Mouse (Mus musculus): ENCODE measurements around the gene Angpt4. TPM values are rescaled to one million over a fixed set of nuclear protein-coding genes. Genes with fewer than 3 reads are reported as not detected.

Gene Angpt4
- total and polyA plus RNA-seq, 3 experiments = 0.04 TPM; not detected in 2

DNA sequence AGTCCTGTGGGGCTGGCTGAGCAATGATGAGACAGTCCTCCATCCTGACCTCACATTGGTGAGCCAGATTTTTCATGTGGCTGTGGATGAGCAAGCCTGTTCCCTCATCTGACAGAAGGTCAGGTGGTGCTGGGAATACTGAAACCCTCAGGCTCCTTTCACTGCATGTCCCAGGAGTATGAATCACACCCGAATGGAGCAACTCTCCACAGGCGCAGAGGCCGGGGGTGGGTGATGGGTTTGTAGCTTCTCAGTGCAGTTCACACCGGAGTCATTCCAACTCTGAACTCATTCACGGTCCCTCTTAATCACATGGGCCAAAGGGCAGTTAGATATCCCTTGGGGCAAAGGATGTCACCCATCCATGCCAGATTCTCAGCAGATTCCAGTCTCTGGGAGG, 3.1 kb downstream of the Angpt4 start:
- dilution Hi-C loops (cut with MboI; ENCODE audit: extremely low pct_ligation_motif_present, extremely low pct_unique_long_range_greater_than_20kb, low sequenced_read_pairs) = no loop called here
- no peak for DNase-seq (ENCODE audit: extremely low read depth)
- no peak overlapping the region for H3K27ac ChIP-seq (ENCODE audit: insufficient read depth, low read depth)

DNA sequence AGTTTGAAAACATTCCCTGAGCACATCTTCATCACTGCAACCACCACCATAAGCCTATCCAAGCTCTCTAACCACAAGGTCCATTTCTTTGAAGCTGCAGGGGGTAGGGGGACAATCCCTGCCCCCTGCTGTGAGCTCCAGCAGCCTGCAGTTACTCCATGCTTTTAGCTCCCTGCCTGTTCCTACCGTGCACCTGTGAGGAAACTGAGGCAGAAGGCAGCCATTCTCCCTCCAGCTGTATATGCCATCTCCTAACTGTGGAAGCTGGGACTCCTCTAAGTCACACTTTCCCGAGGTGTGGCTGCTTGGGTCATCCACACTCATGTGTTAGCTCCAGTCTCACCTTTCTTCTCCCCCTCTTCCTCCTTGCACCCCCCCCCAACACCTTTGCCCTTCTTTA, 4.1 kb downstream of the Angpt4 start:
- H3K9ac ChIP-seq (ENCODE audit: insufficient read depth, low read depth) = no peak overlapping the region
- no peaks in the 10 kb centered on the region for H3K79me2 ChIP-seq (replicated peaks; ENCODE audit: control insufficient read depth, extremely low read depth, insufficient read depth, poor library complexity, severe bottlenecking)
- TF ChIP-seq CHD2 (IDR thresholded peaks at IDR 0.05; ENCODE audit: low read length) = no peak
- TF ChIP-seq USF2 (conservative IDR thresholded peaks at IDR 0.05; ENCODE audit: low read depth, low read length) = no peak
- TF ChIP-seq MAFK (IDR thresholded peaks at IDR 0.05; ENCODE audit: insufficient replicate concordance, low read length) = no peak
- TF ChIP-seq E2F4 (IDR thresholded peaks at IDR 0.05; ENCODE audit: insufficient replicate concordance, low read depth, low read length) = no peak
- TF ChIP-seq EP300 (IDR thresholded peaks at IDR 0.05; ENCODE audit: low read length) = no peak
- no peak overlapping the region for H3K4me2 ChIP-seq (ENCODE audit: insufficient read depth, low read depth, poor library complexity, severe bottlenecking)
- peaks cover 91% of the 10 kb centered on the region for H3K27me3 ChIP-seq (replicated peaks)
- H3K4me3 ChIP-seq (replicated peaks in 1 of 3; ENCODE audit: low read depth in 2 of 3, low read length in 2 of 3, poor library complexity in 1 of 3) = no peak overlapping the region
- dilution Hi-C loops (cut with MboI; ENCODE audit: extremely low pct_ligation_motif_present, extremely low pct_unique_long_range_greater_than_20kb, low sequenced_read_pairs) (no loop called here), in situ Hi-C loops (cut with MboI; ENCODE audit: low pct_ligation_motif_present, low pct_unique_long_range_greater_than_20kb, low sequenced_read_pairs) (no loop called here)
- H3K27ac ChIP-seq (ENCODE audit: insufficient read depth, low read depth) = no peak overlapping the region
- no peaks in the 10 kb centered on the region for H3K9me3 ChIP-seq (replicated peaks; ENCODE audit: low read length)
- peaks cover 6 to 18% of the 10 kb centered on the region in 2 experiments for H3K4me1 ChIP-seq (ENCODE audit: control insufficient read depth in 1 of 2, insufficient read depth in 2 of 2)
- H3K36me3 ChIP-seq (replicated peaks in 1 of 2; ENCODE audit: control insufficient read depth in 1 of 2, insufficient read depth in 1 of 2, low read length in 1 of 2) = no peaks in the 10 kb centered on the region
- no peak for DNase-seq (ENCODE audit: extremely low read depth)

More for the DNA sequence above, 3.1 kb downstream of the Angpt4 start:
- H3K36me3 ChIP-seq (replicated peaks in 1 of 2; ENCODE audit: control insufficient read depth in 1 of 2, insufficient read depth in 1 of 2, low read length in 1 of 2) = no peaks in the 10 kb centered on the region
- in situ Hi-C loops (cut with MboI; ENCODE audit: low pct_ligation_motif_present, low pct_unique_long_range_greater_than_20kb, low sequenced_read_pairs) = no loop called here
- H3K79me2 ChIP-seq (replicated peaks; ENCODE audit: control insufficient read depth, extremely low read depth, insufficient read depth, poor library complexity, severe bottlenecking) = no peaks in the 10 kb centered on the region
- H3K4me3 ChIP-seq (replicated peaks in 1 of 3; ENCODE audit: low read depth in 2 of 3, low read length in 2 of 3, poor library complexity in 1 of 3) = no peak overlapping the region
- peaks cover 93% of the 10 kb centered on the region for H3K27me3 ChIP-seq (replicated peaks)
- no peaks in the 10 kb centered on the region for H3K9me3 ChIP-seq (replicated peaks; ENCODE audit: low read length)
- H3K4me1 ChIP-seq (ENCODE audit: control insufficient read depth in 1 of 2, insufficient read depth in 2 of 2) = peaks cover 6 to 19% of the 10 kb centered on the region in 2 experiments
- no peak for TF ChIP-seq GABPA (IDR thresholded peaks at IDR 0.05; ENCODE audit: insufficient replicate concordance, low read depth, low read length)
- no peak overlapping the region for H3K4me2 ChIP-seq (ENCODE audit: insufficient read depth, low read depth, poor library complexity, severe bottlenecking)
- H3K9ac ChIP-seq (ENCODE audit: insufficient read depth, low read depth) = no peak overlapping the region

- TF ChIP-seq BHLHE40 (IDR thresholded peaks at IDR 0.05; ENCODE audit: low read depth, low read length) = no peak
- no peak for TF ChIP-seq SMC3 (IDR thresholded peaks at IDR 0.05; ENCODE audit: low read depth, low read length)
- no peak for TF ChIP-seq POLR2AphosphoS2 (IDR thresholded peaks at IDR 0.05; ENCODE audit: low read depth, low read length)
- no peak for TF ChIP-seq E2F4 (IDR thresholded peaks at IDR 0.05; ENCODE audit: insufficient replicate concordance, low read depth, low read length)
- no peak for TF ChIP-seq GABPA (IDR thresholded peaks at IDR 0.05; ENCODE audit: insufficient replicate concordance, low read depth, low read length)
- no peak for TF ChIP-seq ZKSCAN1 (IDR thresholded peaks at IDR 0.05; ENCODE audit: borderline replicate concordance, low read depth, low read length)
- no peaks in the 10 kb centered on the region for H3K79me2 ChIP-seq (replicated peaks; ENCODE audit: control insufficient read depth, extremely low read depth, insufficient read depth, poor library complexity, severe bottlenecking)
- DNase-seq (ENCODE audit: extremely low read depth) = no peak
- peaks cover under 1 to 7% of the 10 kb centered on the region in 2 experiments for H3K4me1 ChIP-seq (ENCODE audit: control insufficient read depth in 1 of 2, insufficient read depth in 2 of 2)
- H3K27me3 ChIP-seq (replicated peaks) = peaks cover 90% of the 10 kb centered on the region
- no peak overlapping the region for H3K4me2 ChIP-seq (ENCODE audit: insufficient read depth, low read depth, poor library complexity, severe bottlenecking)
- dilution Hi-C loops (cut with MboI; ENCODE audit: extremely low pct_ligation_motif_present, extremely low pct_unique_long_range_greater_than_20kb, low sequenced_read_pairs) = no loop called here
- no peak overlapping the region for H3K27ac ChIP-seq (ENCODE audit: insufficient read depth, low read depth)
- H3K9me3 ChIP-seq (replicated peaks; ENCODE audit: low read length) = no peaks in the 10 kb centered on the region
- H3K4me3 ChIP-seq (replicated peaks in 1 of 3; ENCODE audit: low read depth in 2 of 3, low read length in 2 of 3, poor library complexity in 1 of 3) = no peak overlapping the region
- no peaks in the 10 kb centered on the region for H3K36me3 ChIP-seq (replicated peaks in 1 of 2; ENCODE audit: control insufficient read depth in 1 of 2, insufficient read depth in 1 of 2, low read length in 1 of 2)
- in situ Hi-C loops (cut with MboI; ENCODE audit: low pct_ligation_motif_present, low pct_unique_long_range_greater_than_20kb, low sequenced_read_pairs) = no loop called here
- H3K9ac ChIP-seq (ENCODE audit: insufficient read depth, low read depth) = no peak overlapping the region
Measured at GRCm38 (mm10) chr2:151916061-151916831, 5.2 kb downstream of the Angpt4 start.
